Mouse (Mus musculus): ENCODE data around the gene Slc15a3.

DNA sequence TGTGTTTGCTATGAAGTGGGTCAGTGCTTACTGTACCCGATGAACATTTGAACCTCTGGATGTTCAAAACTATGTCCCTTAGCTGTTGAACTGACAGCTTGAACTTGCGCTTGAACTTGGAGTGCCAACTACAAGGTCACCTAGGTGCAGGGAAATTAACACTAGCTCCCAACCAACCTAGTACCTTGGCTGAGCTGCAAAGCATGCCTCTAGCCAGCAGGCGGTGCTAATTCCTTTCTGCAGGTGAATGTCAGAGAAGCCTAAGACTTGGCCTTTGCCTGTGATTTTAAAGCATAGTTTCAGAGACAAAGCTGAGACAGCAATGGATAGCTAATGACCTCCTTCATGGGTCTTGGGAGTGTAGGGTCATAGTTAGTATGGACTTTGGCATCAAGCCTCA, 68.4 kb downstream of the Slc15a3 start:
- TF ChIP-seq CTCF (IDR thresholded peaks at IDR 0.05) (peak; percentile 85), EP300 (IDR thresholded peaks at IDR 0.05; ENCODE audit: insufficient read depth, low read depth, low read length) (peak; percentile 63; the same call in 1 of the 2 replicates), POLR2A (IDR thresholded peaks at IDR 0.05; ENCODE audit: insufficient read depth, low read depth, low read length) (no peak)
